Mouse (Mus musculus) cerebellum, adult 11 months (tissue): ENCODE data around the gene Trim26.

Source experiments
- DNase-seq: peaks from one replicate; pipeline ENCODE4 v3.0.0; 2022

Gene Trim26

DNA sequence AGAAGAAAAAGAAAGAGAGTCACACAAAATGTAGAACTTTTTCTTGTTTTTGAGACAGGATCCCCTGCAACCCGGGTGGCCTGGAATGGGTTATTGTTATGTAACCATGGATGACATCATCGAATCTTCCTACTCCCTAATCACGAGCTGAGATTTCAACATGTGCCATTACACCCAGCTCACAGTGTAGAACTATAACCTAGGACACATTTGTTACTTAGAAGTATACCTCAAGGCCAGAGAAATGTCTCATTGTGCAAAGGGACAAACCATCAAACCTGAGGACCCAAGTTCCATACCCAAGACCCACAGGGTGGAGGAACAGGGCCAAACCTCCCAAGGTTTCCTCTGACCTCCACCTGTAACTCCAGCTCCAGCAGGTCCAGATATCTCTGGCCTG lies 66.7 kb downstream of the Trim26 start:
- DNase-seq = no peak

DNA sequence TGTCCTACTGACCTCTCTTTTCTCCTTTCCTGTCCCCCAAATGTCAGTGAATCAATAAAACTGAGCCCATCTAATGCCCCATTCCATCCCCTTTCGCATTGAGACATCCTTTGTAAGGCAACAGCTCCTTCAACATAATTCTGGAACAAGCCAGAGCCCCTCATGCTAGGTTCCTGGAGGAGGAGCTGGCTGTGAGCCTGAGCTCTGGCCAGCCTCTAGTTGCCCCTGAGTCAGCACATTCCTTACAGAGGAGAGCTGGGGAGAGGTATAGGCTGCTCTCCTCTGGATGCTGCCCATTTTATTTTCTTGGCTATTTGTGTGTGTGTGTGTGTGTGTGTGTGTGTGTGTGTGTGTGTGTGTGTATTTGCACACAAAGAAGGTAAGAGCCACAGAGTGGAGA lies 71.3 kb downstream of the Trim26 start:
- DNase-seq = no peak
